Mouse (Mus musculus) hindbrain, embryonic 14.5 days (tissue): ENCODE measurements around the gene Epha7. TPM values are rescaled to one million over a fixed set of nuclear protein-coding genes. Genes with fewer than 3 reads are reported as not detected.

Experiments used
- ATAC-seq: fragments of 200-750 bp; cut with Nextera tagmentation; 2 replicates; pipeline ENCODE4 v1.8.0; 2017; ENCODE audit warnings: moderate number of reproducible peaks, mild to moderate bottlenecking, moderate TSS enrichment, moderate library complexity; ENCODE audit not compliant: low FRiP score
- DNase-seq: peaks from one replicate; pipeline ENCODE4 v3.0.0-alpha.2; 2015; ENCODE audit warnings: low spot score
- H3K27ac ChIP-seq: fragments of 300-500 bp; sonication (generic); 2 replicates; pipeline ENCODE4 v1.5.1; 2014; ENCODE audit warnings: mild to moderate bottlenecking, moderate library complexity
- H3K27me3 ChIP-seq: fragments of 300-500 bp; sonication (generic); 2 replicates; pipeline ENCODE4 v1.6.1; 2014; ENCODE audit warnings: mild to moderate bottlenecking, low read length, mixed read lengths; ENCODE audit not compliant: control insufficient read depth, insufficient read depth
- H3K36me3 ChIP-seq: fragments of 300-500 bp; sonication (generic); replicated peaks from 2 replicates; pipeline ENCODE4 v1.6.1; 2014; ENCODE audit not compliant: control insufficient read depth, insufficient read depth
- H3K4me1 ChIP-seq: fragments of 300-500 bp; sonication (generic); replicated peaks from 2 replicates; pipeline ENCODE4 v1.6.1; 2014; ENCODE audit warnings: antibody characterized with exemption, low read length, mixed read lengths; ENCODE audit not compliant: control insufficient read depth, insufficient read depth
- H3K4me2 ChIP-seq: fragments of 300-500 bp; sonication (generic); replicated peaks from 2 replicates; pipeline ENCODE4 v1.6.1; 2014; ENCODE audit warnings: mild to moderate bottlenecking, moderate library complexity
- H3K4me3 ChIP-seq: fragments of 300-500 bp; sonication (generic); replicated peaks from 2 replicates; pipeline ENCODE4 v1.5.1; 2014; ENCODE audit warnings: mild to moderate bottlenecking, low read length
- H3K9ac ChIP-seq: fragments of 300-500 bp; sonication (generic); 2 replicates; pipeline ENCODE4 v1.6.1; 2014
- H3K9me3 ChIP-seq: fragments of 300-500 bp; sonication (generic); 2 replicates; pipeline ENCODE4 v1.6.1; 2016; ENCODE audit warnings: low read length; ENCODE audit not compliant: control insufficient read depth
- WGBS: fragments of 180-500 bp; shearing (Covaris S2); extraction: QIAGEN DNeasy Blood & Tissue Kit; methylation state at CpG from one replicate; pipeline ENCODE4 v1.1.7; 2014; 5-methylcytosine and 5-hydroxymethylcytosine counted together
- polyA plus RNA-seq: library from polyadenylated mRNA; unstranded; fragments of >200 nt; fragmentation: Nextera tagmentation; extraction: Ambion mirVana; gene quantifications from 2 replicates; pipeline ENCODE4 v1.2.1, GENCODE M21; 2014

The Epha7 gene
- polyA plus RNA-seq, 1 experiment from 2014 or later: 74.6 TPM

- 53% methylated on average over 3 of the region's 3 CpGs for WGBS
- Histone ChIP-seq H3K27me3 (no peaks in the 10 kb centered on the region), H3K4me2 (no peak overlapping the region), H3K4me1 (no peaks in the 10 kb centered on the region), H3K27ac (no peak overlapping the region), H3K9ac (no peak overlapping the region), H3K36me3 (no peaks in the 10 kb centered on the region), H3K4me3 (no peak overlapping the region), H3K9me3 (no peaks in the 10 kb centered on the region)
- no peak for DNase-seq
- no peak for ATAC-seq
Observed at GRCm38 (mm10) chr4:28890102-28890501, 77.2 kb downstream of the Epha7 start.

- no peaks in the 10 kb centered on the region for H3K4me1 ChIP-seq
- H3K27ac ChIP-seq: no peak overlapping the region
- H3K9ac ChIP-seq: no peak overlapping the region
- no peaks in the 10 kb centered on the region for H3K36me3 ChIP-seq
- WGBS: 90% methylated on average over 7 of the region's 7 CpGs
- H3K9me3 ChIP-seq: no peaks in the 10 kb centered on the region
- H3K27me3 ChIP-seq: no peaks in the 10 kb centered on the region
- no peak overlapping the region for H3K4me2 ChIP-seq
- ATAC-seq (no peak), DNase-seq (no peak)
- H3K4me3 ChIP-seq: no peak overlapping the region
Observed at GRCm38 (mm10) chr4:28895480-28895879, 82.5 kb downstream of the Epha7 start.

- H3K27ac ChIP-seq: no peak overlapping the region
- no peaks in the 10 kb centered on the region; the same call in 1 of the 2 replicates for H3K4me1 ChIP-seq
- H3K4me2 ChIP-seq: no peak overlapping the region
- DNase-seq (no peak), ATAC-seq (no peak)
- no peaks in the 10 kb centered on the region for H3K36me3 ChIP-seq
- no peak overlapping the region for H3K9ac ChIP-seq
- H3K27me3 ChIP-seq: no peaks in the 10 kb centered on the region
- 94% methylated on average over 4 of the region's 4 CpGs for WGBS
- H3K9me3 ChIP-seq: no peaks in the 10 kb centered on the region
- no peak overlapping the region for H3K4me3 ChIP-seq
Observed at GRCm38 (mm10) chr4:28899373-28899772, 86.4 kb downstream of the Epha7 start.

GRCm38 (mm10) chr4:28899783-28900182, 86.9 kb downstream of the Epha7 start:
- no peak for DNase-seq
- 85% methylated on average over 11 of the region's 11 CpGs for WGBS

GRCm38 (mm10) chr4:28901496-28901895, 88.6 kb downstream of the Epha7 start:
- Histone ChIP-seq H3K27me3 (no peaks in the 10 kb centered on the region), H3K36me3 (no peaks in the 10 kb centered on the region), H3K4me2 (no peak overlapping the region), H3K4me3 (no peak overlapping the region), H3K27ac (peak overlapping the region; percentile 26; the same call in 1 of the 2 replicates), H3K9ac (no peak overlapping the region), H3K4me1 (no peaks in the 10 kb centered on the region; the same call in 1 of the 2 replicates), H3K9me3 (no peaks in the 10 kb centered on the region)
- no peak for DNase-seq
- ATAC-seq: no peak
- WGBS: 84% methylated on average over 5 of the region's 5 CpGs

More at GRCm38 (mm10) chr4:28899783-28900182, 86.9 kb downstream of the Epha7 start:
- H3K4me1 ChIP-seq: no peaks in the 10 kb centered on the region; the same call in 1 of the 2 replicates
- ATAC-seq: no peak
- no peaks in the 10 kb centered on the region for H3K36me3 ChIP-seq
- H3K4me2 ChIP-seq: no peak overlapping the region
- H3K4me3 ChIP-seq: no peak overlapping the region
- no peak overlapping the region for H3K9ac ChIP-seq
- no peaks in the 10 kb centered on the region for H3K9me3 ChIP-seq
- no peaks in the 10 kb centered on the region for H3K27me3 ChIP-seq
- H3K27ac ChIP-seq: no peak overlapping the region

- DNase-seq (no peak), ATAC-seq (no peak)
Observed at GRCm38 (mm10) chr4:28902004-28902704, 89.2 kb downstream of the Epha7 start.

GRCm38 (mm10) chr4:28906985-28907384, 94.1 kb downstream of the Epha7 start:
- Histone ChIP-seq H3K36me3 (no peaks in the 10 kb centered on the region), H3K4me2 (no peak overlapping the region), H3K4me3 (no peak overlapping the region), H3K27me3 (no peaks in the 10 kb centered on the region), H3K9ac (no peak overlapping the region), H3K4me1 (no peaks in the 10 kb centered on the region), H3K27ac (no peak overlapping the region), H3K9me3 (no peaks in the 10 kb centered on the region)
- ATAC-seq: no peak
- no peak for DNase-seq
- WGBS: 81% methylated on average over 2 of the region's 2 CpGs

More at GRCm38 (mm10) chr4:28902004-28902704, 89.2 kb downstream of the Epha7 start:
- Histone ChIP-seq H3K4me3 (no peak overlapping the region), H3K4me1 (no peaks in the 10 kb centered on the region; the same call in 1 of the 2 replicates), H3K36me3 (no peaks in the 10 kb centered on the region), H3K27me3 (no peaks in the 10 kb centered on the region), H3K9ac (no peak overlapping the region), H3K27ac (0 out of 2 replicates have a peak overlapping the region, but pooled peaks have one; percentile 26), H3K9me3 (no peaks in the 10 kb centered on the region), H3K4me2 (no peak overlapping the region)
- WGBS: 84% methylated on average over 4 of the region's 4 CpGs

GRCm38 (mm10) chr4:28910127-28910526, 97.2 kb downstream of the Epha7 start:
- no peaks in the 10 kb centered on the region for H3K36me3 ChIP-seq
- no peaks in the 10 kb centered on the region for H3K9me3 ChIP-seq
- no peaks in the 10 kb centered on the region for H3K4me1 ChIP-seq
- no peaks in the 10 kb centered on the region for H3K27me3 ChIP-seq
- no peak overlapping the region for H3K9ac ChIP-seq
- ATAC-seq: no peak
- WGBS: 79% methylated on average over 4 of the region's 4 CpGs
- no peak overlapping the region for H3K4me3 ChIP-seq
- H3K27ac ChIP-seq: no peak overlapping the region
- no peak for DNase-seq
- no peak overlapping the region for H3K4me2 ChIP-seq

- Histone ChIP-seq H3K36me3 (no peaks in the 10 kb centered on the region), H3K4me2 (no peak overlapping the region), H3K4me1 (no peaks in the 10 kb centered on the region), H3K27ac (no peak overlapping the region), H3K9me3 (no peaks in the 10 kb centered on the region), H3K27me3 (no peaks in the 10 kb centered on the region), H3K4me3 (no peak overlapping the region), H3K9ac (no peak overlapping the region)
- ATAC-seq (no peak), DNase-seq (no peak)
- 84% methylated on average over 2 of the region's 2 CpGs for WGBS
Observed at GRCm38 (mm10) chr4:28912028-28912427, 99.1 kb downstream of the Epha7 start.
